Mouse (Mus musculus): Measurements from ENCODE around the gene Slc35f6. TPM values are rescaled to one million over a fixed set of nuclear protein-coding genes. Genes with fewer than 3 reads are reported as not detected.
A peak's percentile ranks its signal among the peaks of the same experiment; 100 is the strongest.

Slc35f6 gene
- total and polyA plus RNA-seq, 2 experiments from 2014 or later, result 25.1 to 65.3 TPM

GRCm38 (mm10) chr5:30606424-30607073 is 41.2 kb upstream of the Slc35f6 start:
- Histone ChIP-seq H3K27ac (ENCODE audit: low read depth, low read length) (no peak overlapping the region), H3K27me3 (ENCODE audit: insufficient read depth, low read length) (no peaks in the 10 kb centered on the region), H3K4me1 (ENCODE audit: insufficient read depth, low read length) (no peaks in the 10 kb centered on the region), H3K4me3 (ENCODE audit: low read depth, low read length) (no peak overlapping the region), H3K9me3 (ENCODE audit: low read length) (no peaks in the 10 kb centered on the region), H3K9ac (replicated peaks; ENCODE audit: low read length, poor library complexity, severe bottlenecking) (no peak overlapping the region), H3K36me3 (ENCODE audit: insufficient read depth, low read length) (no peaks in the 10 kb centered on the region), H3K4me2 (ENCODE audit: low read depth, low read length, poor library complexity, severe bottlenecking) (no peak overlapping the region)
- 62% methylated on average over 16 of the region's 16 CpGs for WGBS
- ATAC-seq (ENCODE audit: low FRiP score) (no peak; the same call in 1 of the 2 replicates), DNase-seq (ENCODE audit: low spot score) (peak; percentile 89)
- no peak for TF ChIP-seq CTCF (IDR thresholded peaks at IDR 0.05)

GRCm38 (mm10) chr5:30609094-30609493 is 38.6 kb upstream of the Slc35f6 start:
- Histone ChIP-seq H3K9ac (replicated peaks; ENCODE audit: low read length, poor library complexity, severe bottlenecking) (no peak overlapping the region), H3K4me3 (ENCODE audit: low read depth, low read length) (no peak overlapping the region), H3K27ac (ENCODE audit: low read depth, low read length) (no peak overlapping the region), H3K36me3 (ENCODE audit: insufficient read depth, low read length) (no peaks in the 10 kb centered on the region), H3K27me3 (ENCODE audit: insufficient read depth, low read length) (no peaks in the 10 kb centered on the region), H3K9me3 (ENCODE audit: low read length) (no peaks in the 10 kb centered on the region), H3K4me2 (ENCODE audit: low read depth, low read length, poor library complexity, severe bottlenecking) (no peak overlapping the region), H3K4me1 (ENCODE audit: insufficient read depth, low read length) (no peaks in the 10 kb centered on the region)
- 0 out of 2 replicates have a peak, but pooled peaks have one; percentile 15 for TF ChIP-seq CTCF (IDR thresholded peaks at IDR 0.05)
- WGBS, result 92% methylated on average over 7 of the region's 7 CpGs
- DNase-seq (ENCODE audit: low spot score) (no peak), ATAC-seq (ENCODE audit: low FRiP score) (no peak)

GRCm38 (mm10) chr5:30609918-30610645 is 37.7 kb upstream of the Slc35f6 start:
- WGBS, result 67% methylated on average over 8 of the region's 8 CpGs
- no peak for ATAC-seq (ENCODE audit: low FRiP score)
- H3K4me1 ChIP-seq (ENCODE audit: insufficient read depth, low read length), result no peaks in the 10 kb centered on the region

GRCm38 (mm10) chr5:30611091-30611490 is 36.6 kb upstream of the Slc35f6 start:
- Histone ChIP-seq H3K4me1 (ENCODE audit: insufficient read depth, low read length) (no peaks in the 10 kb centered on the region), H3K36me3 (ENCODE audit: insufficient read depth, low read length) (no peaks in the 10 kb centered on the region), H3K9ac (replicated peaks; ENCODE audit: low read length, poor library complexity, severe bottlenecking) (no peak overlapping the region), H3K27ac (ENCODE audit: low read depth, low read length) (no peak overlapping the region), H3K4me3 (ENCODE audit: low read depth, low read length) (no peak overlapping the region), H3K4me2 (ENCODE audit: low read depth, low read length, poor library complexity, severe bottlenecking) (no peak overlapping the region), H3K9me3 (ENCODE audit: low read length) (no peaks in the 10 kb centered on the region), H3K27me3 (ENCODE audit: insufficient read depth, low read length) (no peaks in the 10 kb centered on the region)
- DNase-seq (ENCODE audit: low spot score), result no peak
- TF ChIP-seq CTCF (IDR thresholded peaks at IDR 0.05), result no peak
- no peak for ATAC-seq (ENCODE audit: low FRiP score)
- WGBS, result 79% methylated on average over 1 of the region's 1 CpGs

More at GRCm38 (mm10) chr5:30609918-30610645, 37.7 kb upstream of the Slc35f6 start:
- DNase-seq (ENCODE audit: low spot score), result no peak
- Histone ChIP-seq H3K4me3 (ENCODE audit: low read depth, low read length) (no peak overlapping the region), H3K4me2 (ENCODE audit: low read depth, low read length, poor library complexity, severe bottlenecking) (no peak overlapping the region), H3K9ac (replicated peaks; ENCODE audit: low read length, poor library complexity, severe bottlenecking) (no peak overlapping the region), H3K36me3 (ENCODE audit: insufficient read depth, low read length) (no peaks in the 10 kb centered on the region), H3K9me3 (ENCODE audit: low read length) (no peaks in the 10 kb centered on the region), H3K27ac (ENCODE audit: low read depth, low read length) (no peak overlapping the region), H3K27me3 (ENCODE audit: insufficient read depth, low read length) (no peaks in the 10 kb centered on the region)
- TF ChIP-seq CTCF (IDR thresholded peaks at IDR 0.05), result no peak

DNA sequence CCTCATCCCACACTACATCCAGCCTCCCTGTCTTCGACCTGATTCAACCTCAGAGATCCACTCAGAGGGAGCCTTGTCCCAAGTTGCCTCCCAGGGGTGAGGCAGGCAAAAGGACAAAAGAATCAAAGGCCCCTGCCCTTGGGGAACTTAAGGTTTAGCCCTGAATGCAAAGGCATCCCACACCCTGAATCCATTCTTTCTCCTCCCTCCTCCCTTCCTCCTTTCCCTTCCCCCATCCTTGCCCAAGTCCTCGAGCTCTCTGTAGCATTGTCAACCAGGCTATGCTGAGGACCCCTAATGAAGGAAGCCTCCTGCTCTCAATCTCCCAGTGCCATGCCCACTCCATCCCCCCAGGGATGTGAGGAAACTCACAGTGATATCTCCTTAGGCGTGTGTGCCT is 36.0 kb upstream of the Slc35f6 start:
- no peak for TF ChIP-seq CTCF (IDR thresholded peaks at IDR 0.05)
- no peak overlapping the region for H3K4me3 ChIP-seq (ENCODE audit: low read depth, low read length)
- no peaks in the 10 kb centered on the region for H3K9me3 ChIP-seq (ENCODE audit: low read length)
- ATAC-seq (ENCODE audit: low FRiP score) (no peak), DNase-seq (ENCODE audit: low spot score) (no peak)
- H3K9ac ChIP-seq (replicated peaks; ENCODE audit: low read length, poor library complexity, severe bottlenecking), result no peak overlapping the region
- no peaks in the 10 kb centered on the region for H3K4me1 ChIP-seq (ENCODE audit: insufficient read depth, low read length)
- no peak overlapping the region for H3K27ac ChIP-seq (ENCODE audit: low read depth, low read length)
- no peaks in the 10 kb centered on the region for H3K27me3 ChIP-seq (ENCODE audit: insufficient read depth, low read length)
- no peak overlapping the region for H3K4me2 ChIP-seq (ENCODE audit: low read depth, low read length, poor library complexity, severe bottlenecking)
- WGBS, result 11% methylated on average over 3 of the region's 3 CpGs
- no peaks in the 10 kb centered on the region for H3K36me3 ChIP-seq (ENCODE audit: insufficient read depth, low read length)

GRCm38 (mm10) chr5:30612575-30612974 is 35.2 kb upstream of the Slc35f6 start:
- H3K27ac ChIP-seq (ENCODE audit: low read depth, low read length), result no peak overlapping the region
- no peaks in the 10 kb centered on the region for H3K4me1 ChIP-seq (ENCODE audit: insufficient read depth, low read length)
- H3K9me3 ChIP-seq (ENCODE audit: low read length), result no peaks in the 10 kb centered on the region
- DNase-seq (ENCODE audit: low spot score) (no peak), ATAC-seq (ENCODE audit: low FRiP score) (no peak)
- no peak overlapping the region for H3K4me3 ChIP-seq (ENCODE audit: low read depth, low read length)
- H3K27me3 ChIP-seq (ENCODE audit: insufficient read depth, low read length), result no peaks in the 10 kb centered on the region
- no peak overlapping the region for H3K4me2 ChIP-seq (ENCODE audit: low read depth, low read length, poor library complexity, severe bottlenecking)
- TF ChIP-seq CTCF (IDR thresholded peaks at IDR 0.05), result no peak
- H3K36me3 ChIP-seq (ENCODE audit: insufficient read depth, low read length), result no peaks in the 10 kb centered on the region
- 93% methylated on average over 4 of the region's 4 CpGs for WGBS
- H3K9ac ChIP-seq (replicated peaks; ENCODE audit: low read length, poor library complexity, severe bottlenecking), result no peak overlapping the region
